Mouse (Mus musculus) brain, embryonic 14.5 days (tissue): ENCODE data around the gene Camta1.

Experiments used
- CTCF ChIP-seq: fragments of 200-500 bp; IDR thresholded peaks from 2 replicates; pipeline ENCODE4 v1.5.1; 2012; ENCODE audit warnings: inconsistent platforms, mild to moderate bottlenecking, moderate library complexity, borderline replicate concordance; ENCODE audit not compliant: insufficient read depth, insufficient read length; ENCODE audit errors: extremely low read depth
- POLR2A ChIP-seq: fragments of 200-500 bp; IDR thresholded peaks from 2 replicates; pipeline ENCODE4 v1.6.1; 2012; ENCODE audit warnings: mild to moderate bottlenecking, inconsistent platforms, borderline replicate concordance; ENCODE audit not compliant: poor library complexity, insufficient read depth, insufficient read length, severe bottlenecking; ENCODE audit errors: extremely low read depth

DNA sequence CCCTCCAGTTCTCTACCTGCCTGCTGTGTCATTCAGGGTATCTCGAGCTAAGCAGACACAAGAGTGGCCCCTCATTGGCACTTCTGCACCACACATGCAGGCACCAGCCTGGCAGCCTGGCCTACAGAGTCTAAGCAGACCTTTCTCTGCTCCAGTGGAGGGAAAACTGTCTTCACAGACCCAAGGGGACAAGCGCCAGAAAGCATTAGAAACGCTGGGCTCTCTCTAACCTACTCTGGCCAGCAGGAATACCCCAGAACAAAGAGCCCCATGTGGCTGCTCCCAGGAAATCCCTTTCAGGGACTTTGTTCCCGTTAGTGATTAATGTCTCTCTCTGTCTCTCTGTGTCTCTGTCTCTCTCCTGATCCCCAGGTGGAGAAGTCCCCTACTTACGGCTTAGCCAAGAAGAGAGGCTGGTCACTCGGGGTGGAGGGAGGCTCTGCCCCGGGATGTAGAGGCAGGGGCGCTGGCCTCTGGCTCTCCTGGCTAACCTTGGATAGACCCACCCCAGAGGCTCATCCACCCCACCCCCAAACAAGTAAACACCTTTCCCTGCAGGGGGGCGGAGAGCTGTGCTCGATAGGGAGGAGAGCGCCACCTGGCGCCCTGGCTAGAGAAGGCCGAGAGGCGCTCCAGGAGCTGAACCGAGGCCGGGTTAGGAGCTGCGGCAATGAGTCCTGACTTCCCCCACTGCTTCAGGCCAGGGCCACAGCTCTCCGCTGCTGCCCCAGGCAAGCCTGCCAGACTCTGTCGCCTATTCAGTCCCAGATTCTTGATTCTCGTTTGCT, 722.4 kb downstream of the Camta1 start:
- TF ChIP-seq CTCF (peak; percentile 96), POLR2A (no peak)
